Mouse (Mus musculus) embryonic facial prominence, embryonic 13.5 days (tissue): ENCODE measurements around the gene Slc2a9. TPM values are rescaled to one million over a fixed set of nuclear protein-coding genes. Genes with fewer than 3 reads are reported as not detected.

ENCODE experiments used
- ATAC-seq: fragments of 200-750 bp; cut with Nextera tagmentation; 2 replicates; pipeline ENCODE4 v1.8.0; 2017; ENCODE audit warnings: low read depth; ENCODE audit not compliant: insufficient number of reproducible peaks, insufficient read depth, low FRiP score, low TSS enrichment
- H3K27ac ChIP-seq: fragments of 300-500 bp; sonication (generic); 2 replicates; pipeline ENCODE4 v1.5.1; 2015; ENCODE audit warnings: moderate library complexity, mild to moderate bottlenecking, inconsistent platforms
- H3K27me3 ChIP-seq: fragments of 300-500 bp; sonication (generic); 2 replicates; pipeline ENCODE4 v1.6.1; 2015; ENCODE audit warnings: mild to moderate bottlenecking, inconsistent platforms
- H3K36me3 ChIP-seq: fragments of 300-500 bp; sonication (generic); 2 replicates; pipeline ENCODE4 v1.6.1; 2015; ENCODE audit warnings: mild to moderate bottlenecking, inconsistent platforms
- H3K4me1 ChIP-seq: fragments of 300-500 bp; sonication (generic); 2 replicates; pipeline ENCODE4 v1.6.1; 2015; ENCODE audit warnings: inconsistent platforms
- H3K4me2 ChIP-seq: fragments of 300-500 bp; sonication (generic); 2 replicates; pipeline ENCODE4 v1.6.1; 2015; ENCODE audit warnings: moderate library complexity, mild to moderate bottlenecking, inconsistent platforms
- H3K4me3 ChIP-seq: fragments of 300-500 bp; sonication (generic); 2 replicates; pipeline ENCODE4 v1.5.1; 2015; ENCODE audit warnings: mild to moderate bottlenecking, inconsistent platforms
- H3K9ac ChIP-seq: fragments of 300-500 bp; sonication (generic); 2 replicates; pipeline ENCODE4 v1.6.1; 2015; ENCODE audit warnings: mild to moderate bottlenecking, inconsistent platforms
- H3K9me3 ChIP-seq: fragments of 300-500 bp; sonication (generic); 2 replicates; pipeline ENCODE4 v1.6.1; 2016; ENCODE audit warnings: inconsistent platforms
- WGBS: fragments of 180-500 bp; shearing (Covaris S2); methylation state at CpG from one replicate; pipeline ENCODE4 v1.1.7; 2015; ENCODE audit warnings: mixed read lengths; 5-methylcytosine and 5-hydroxymethylcytosine counted together
- polyA plus RNA-seq: library from polyadenylated mRNA; unstranded; fragments of >200 nt; fragmentation: Nextera tagmentation; extraction: Ambion mirVana; gene quantifications from 2 replicates; pipeline ENCODE4 v1.2.1, GENCODE M21; 2015

Slc2a9 gene
- polyA plus RNA-seq, 1 experiment from 2014 or later, result 0.72 TPM

DNA sequence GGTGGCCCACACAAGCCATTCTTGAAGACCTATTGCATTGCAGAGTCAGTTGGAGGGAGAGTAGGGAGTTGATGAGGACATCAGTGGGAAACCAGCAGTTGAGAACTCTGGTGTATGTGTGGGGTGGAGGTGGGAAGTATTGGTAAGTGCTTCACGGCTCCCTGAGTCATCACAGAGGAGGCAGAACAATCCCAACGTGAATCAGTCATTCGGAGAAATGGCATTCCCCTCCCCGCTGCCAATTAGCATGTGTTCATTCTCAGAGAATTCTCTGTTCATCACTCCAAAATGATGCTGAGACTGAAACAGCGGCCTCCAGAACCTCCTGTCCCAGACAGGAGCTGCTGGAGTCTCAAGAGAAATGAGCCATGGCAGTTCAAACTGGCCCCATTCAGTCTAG is 138.5 kb downstream of the Slc2a9 start:
- H3K4me3 ChIP-seq, result no peak overlapping the region
- H3K36me3 ChIP-seq, result no peaks in the 10 kb centered on the region
- H3K9ac ChIP-seq, result no peak overlapping the region
- ATAC-seq, result no peak
- WGBS, result 83% methylated on average over 5 of the region's 5 CpGs
- H3K27ac ChIP-seq, result no peak overlapping the region
- no peak overlapping the region for H3K4me2 ChIP-seq
- H3K9me3 ChIP-seq, result no peaks in the 10 kb centered on the region
- H3K4me1 ChIP-seq, result peaks cover 26% of the 10 kb centered on the region
- no peaks in the 10 kb centered on the region for H3K27me3 ChIP-seq

DNA sequence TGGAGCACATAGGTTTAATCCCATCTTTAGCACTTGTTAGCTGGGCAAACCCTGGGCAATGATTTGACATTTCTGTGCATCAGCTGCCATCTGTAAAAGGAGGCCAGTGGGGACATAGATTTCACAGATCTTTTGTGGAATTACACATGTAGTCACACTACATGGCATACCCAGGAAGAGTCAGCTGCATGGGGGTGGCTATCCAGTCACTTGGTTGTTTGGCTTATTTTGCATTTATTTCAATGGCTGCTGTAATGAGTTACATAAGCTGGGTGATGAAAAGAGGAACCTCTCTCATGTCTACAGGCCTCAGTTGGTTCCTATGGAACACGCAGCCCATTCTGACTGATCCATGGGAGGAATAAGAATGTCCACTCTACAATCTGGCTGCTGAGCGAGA is 143.2 kb downstream of the Slc2a9 start:
- ATAC-seq, result no peak
- WGBS, result 79% methylated on average over 2 of the region's 2 CpGs
- Histone ChIP-seq H3K4me1 (no peaks in the 10 kb centered on the region), H3K9me3 (no peaks in the 10 kb centered on the region), H3K9ac (no peak overlapping the region), H3K4me3 (no peak overlapping the region), H3K27ac (no peak overlapping the region), H3K36me3 (no peaks in the 10 kb centered on the region), H3K27me3 (no peaks in the 10 kb centered on the region), H3K4me2 (no peak overlapping the region)

DNA sequence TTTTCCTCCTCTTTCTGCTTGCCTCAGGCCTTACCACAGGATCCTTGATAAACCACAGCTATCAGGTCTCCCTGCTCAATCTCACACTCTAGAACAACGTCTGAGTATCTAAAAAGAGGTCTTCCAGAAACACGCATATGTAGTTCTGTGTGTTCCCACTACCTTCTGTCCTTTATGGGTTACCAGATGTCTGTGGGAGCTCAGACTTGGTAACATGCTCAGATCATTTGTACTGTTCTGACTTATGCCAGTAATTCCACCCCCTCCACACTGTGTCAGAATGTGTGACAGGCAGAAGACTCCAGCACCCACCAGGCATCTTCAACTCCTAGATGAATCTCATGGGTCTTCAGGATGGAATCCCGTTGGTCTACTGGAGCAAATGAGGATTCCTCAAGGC is 146.0 kb downstream of the Slc2a9 start:
- H3K36me3 ChIP-seq, result no peaks in the 10 kb centered on the region
- H3K4me2 ChIP-seq, result no peak overlapping the region
- 71% methylated on average over 3 of the region's 3 CpGs for WGBS
- no peaks in the 10 kb centered on the region for H3K9me3 ChIP-seq
- no peak overlapping the region for H3K27ac ChIP-seq
- H3K4me3 ChIP-seq, result no peak overlapping the region
- no peak for ATAC-seq
- no peak overlapping the region for H3K9ac ChIP-seq
- H3K27me3 ChIP-seq, result peaks cover 5% of the 10 kb centered on the region; the same call in 1 of the 2 replicates
- H3K4me1 ChIP-seq, result no peaks in the 10 kb centered on the region

- no peak overlapping the region for H3K27ac ChIP-seq
- no peaks in the 10 kb centered on the region for H3K36me3 ChIP-seq
- no peak for ATAC-seq
- no peak overlapping the region for H3K4me2 ChIP-seq
- WGBS, result 27% methylated on average over 5 of the region's 5 CpGs
- no peak overlapping the region for H3K9ac ChIP-seq
- H3K4me1 ChIP-seq, result no peaks in the 10 kb centered on the region
- H3K27me3 ChIP-seq, result peaks cover 9% of the 10 kb centered on the region; the same call in 1 of the 2 replicates
- H3K9me3 ChIP-seq, result no peaks in the 10 kb centered on the region
- H3K4me3 ChIP-seq, result no peak overlapping the region
Observed at GRCm38 (mm10) chr5:38350351-38350929, 152.5 kb downstream of the Slc2a9 start.

DNA sequence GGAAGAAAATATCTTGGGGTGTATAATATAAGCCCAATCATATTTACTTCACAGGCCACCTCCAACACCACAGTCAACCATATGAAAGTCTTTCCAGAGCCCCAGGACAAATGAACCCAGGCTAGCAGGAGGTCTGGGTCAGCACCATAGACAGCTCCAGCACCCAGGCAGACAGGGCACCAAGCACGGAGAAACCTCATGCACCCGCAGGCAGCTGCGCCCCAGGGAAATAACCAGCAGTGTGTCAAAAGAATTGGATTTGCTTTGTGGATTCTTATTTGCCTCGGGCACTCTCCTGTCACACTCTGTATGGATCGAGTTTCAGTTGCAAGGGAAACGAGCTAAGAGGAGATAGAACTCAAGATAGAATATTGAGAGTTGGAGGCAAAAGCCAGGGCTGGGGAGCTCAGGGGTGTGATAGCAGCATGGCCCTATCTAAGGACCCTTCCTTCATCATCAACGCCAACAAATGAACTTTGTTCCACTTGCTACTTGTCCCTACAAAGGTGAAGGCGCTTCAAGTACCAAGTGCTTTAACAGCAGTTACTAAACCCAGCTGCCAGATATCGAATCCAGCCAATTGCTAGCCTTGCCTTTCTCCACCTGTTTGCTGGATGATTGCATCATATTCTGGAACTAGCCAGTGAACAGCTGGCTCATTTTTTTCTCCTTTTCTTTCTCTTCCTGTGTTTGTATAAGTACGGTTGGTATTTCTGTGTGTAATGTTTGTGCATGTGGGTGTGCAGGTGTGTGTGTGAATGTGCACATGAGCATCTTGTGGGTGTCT is 156.1 kb downstream of the Slc2a9 start:
- 24% methylated on average over 10 of the region's 10 CpGs for WGBS
- no peaks in the 10 kb centered on the region for H3K9me3 ChIP-seq
- no peak overlapping the region for H3K27ac ChIP-seq
- H3K4me2 ChIP-seq, result no peak overlapping the region
- H3K9ac ChIP-seq, result no peak overlapping the region
- H3K36me3 ChIP-seq, result no peaks in the 10 kb centered on the region
- ATAC-seq, result no peak
- H3K4me3 ChIP-seq, result no peak overlapping the region
- H3K4me1 ChIP-seq, result no peaks in the 10 kb centered on the region
- H3K27me3 ChIP-seq, result 0 out of 2 replicates have a peak, but pooled peaks cover 4% of the 10 kb centered on the region

DNA sequence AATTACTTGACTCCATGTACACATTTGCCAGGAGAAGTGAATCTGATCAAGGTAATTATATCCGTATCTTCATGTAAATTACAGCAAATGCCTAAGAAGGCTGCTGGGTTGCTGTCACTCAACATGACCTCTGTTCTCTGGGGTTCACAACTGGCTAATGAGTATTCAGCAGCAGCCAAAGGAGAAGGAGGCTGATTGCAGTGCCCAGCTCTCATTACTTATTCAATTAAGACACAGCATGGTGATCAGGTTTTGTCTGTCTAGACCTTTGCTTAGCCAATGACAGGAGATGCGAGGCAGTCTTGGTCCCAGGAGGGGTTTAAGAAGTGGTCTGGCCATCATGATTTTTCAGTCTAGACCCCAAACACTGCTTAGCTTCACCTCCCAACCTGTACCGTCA is 159.8 kb downstream of the Slc2a9 start:
- Histone ChIP-seq H3K27ac (no peak overlapping the region), H3K9me3 (no peaks in the 10 kb centered on the region), H3K9ac (no peak overlapping the region), H3K36me3 (no peaks in the 10 kb centered on the region), H3K27me3 (0 out of 2 replicates have a peak, but pooled peaks cover 2% of the 10 kb centered on the region), H3K4me2 (no peak overlapping the region), H3K4me1 (no peaks in the 10 kb centered on the region), H3K4me3 (no peak overlapping the region)
- no peak for ATAC-seq
- 51% methylated on average over 3 of the region's 3 CpGs for WGBS

DNA sequence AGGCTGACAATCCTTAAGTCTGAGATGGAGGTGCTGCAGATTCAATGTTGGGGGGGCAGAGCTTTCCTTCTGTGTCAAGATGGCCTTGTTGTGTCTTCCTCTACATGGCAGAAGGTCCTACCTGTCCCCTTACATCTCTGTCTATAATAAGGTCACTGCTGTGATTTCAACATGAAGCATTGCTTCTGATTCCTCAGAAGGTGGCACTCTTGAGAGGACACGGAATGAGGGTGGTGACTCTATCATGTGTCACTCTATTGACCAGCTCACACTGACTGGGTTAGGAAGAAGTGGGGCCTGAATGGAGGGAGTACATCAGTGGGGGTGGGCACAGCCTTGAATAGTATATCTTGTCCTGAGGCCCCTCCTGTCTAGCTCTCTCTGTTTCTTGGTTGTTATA is 168.4 kb downstream of the Slc2a9 start:
- Histone ChIP-seq H3K9me3 (no peaks in the 10 kb centered on the region), H3K36me3 (no peaks in the 10 kb centered on the region), H3K4me1 (no peaks in the 10 kb centered on the region), H3K27me3 (no peaks in the 10 kb centered on the region), H3K9ac (no peak overlapping the region), H3K4me3 (no peak overlapping the region), H3K4me2 (no peak overlapping the region), H3K27ac (no peak overlapping the region)
- 46% methylated on average over 1 of the region's 1 CpGs for WGBS
- no peak for ATAC-seq

DNA sequence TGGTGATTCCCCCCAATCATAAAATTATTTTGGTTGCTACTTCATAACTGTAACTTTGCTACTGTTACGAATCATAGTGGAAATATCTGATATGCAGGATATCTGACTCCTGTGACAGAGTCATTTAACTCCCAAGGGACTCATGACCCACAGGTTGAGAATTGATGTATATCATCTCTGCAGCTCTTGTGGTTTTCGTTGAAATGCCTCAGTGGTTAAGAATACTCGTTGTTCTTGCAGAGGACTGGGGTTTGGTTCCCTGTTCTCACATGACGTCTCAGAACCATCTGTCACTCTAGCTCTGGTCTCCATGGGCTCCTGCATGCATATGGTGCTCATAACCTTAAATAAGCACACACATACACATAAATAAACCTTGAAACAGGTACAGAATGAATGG is 169.6 kb downstream of the Slc2a9 start:
- Histone ChIP-seq H3K36me3 (no peaks in the 10 kb centered on the region), H3K4me3 (no peak overlapping the region), H3K4me1 (no peaks in the 10 kb centered on the region), H3K9me3 (no peaks in the 10 kb centered on the region), H3K27ac (no peak overlapping the region), H3K4me2 (no peak overlapping the region), H3K9ac (no peak overlapping the region), H3K27me3 (no peaks in the 10 kb centered on the region)
- no peak for ATAC-seq
- 55% methylated on average over 4 of the region's 4 CpGs for whole genome bisulfite sequencing

GRCm38 (mm10) chr5:38318966-38319786 is 183.8 kb downstream of the Slc2a9 start, which contains the start of gene Drd5:
Drd5 (plus strand) TSS chr5:38319367.
- Histone ChIP-seq H3K9ac (peak within 1 kb of the TSS; percentile 65), H3K4me1 (peaks cover 10% of the 10 kb centered on the region), H3K4me2 (peak within 1 kb of the TSS; percentile 86), H3K27me3 (peaks cover 71% of the 10 kb centered on the region), H3K4me3 (peak within 1 kb of the TSS; percentile 50), H3K9me3 (no peaks in the 10 kb centered on the region), H3K27ac (no peak within 1 kb of the TSS), H3K36me3 (no peaks in the 10 kb centered on the region)
- 3% methylated on average over 67 of the region's 67 CpGs for WGBS
- no peak for ATAC-seq

GRCm38 (mm10) chr5:38309795-38310194 is 193.1 kb downstream of the Slc2a9 start:
- H3K27ac ChIP-seq, result no peak overlapping the region
- no peaks in the 10 kb centered on the region for H3K36me3 ChIP-seq
- no peaks in the 10 kb centered on the region for H3K9me3 ChIP-seq
- H3K4me3 ChIP-seq, result no peak overlapping the region
- H3K9ac ChIP-seq, result no peak overlapping the region
- H3K4me1 ChIP-seq, result no peaks in the 10 kb centered on the region
- WGBS, result 65% methylated on average over 3 of the region's 3 CpGs
- no peak for ATAC-seq
- H3K27me3 ChIP-seq, result 0 out of 2 replicates have a peak, but pooled peaks cover 6% of the 10 kb centered on the region
- no peak overlapping the region for H3K4me2 ChIP-seq

DNA sequence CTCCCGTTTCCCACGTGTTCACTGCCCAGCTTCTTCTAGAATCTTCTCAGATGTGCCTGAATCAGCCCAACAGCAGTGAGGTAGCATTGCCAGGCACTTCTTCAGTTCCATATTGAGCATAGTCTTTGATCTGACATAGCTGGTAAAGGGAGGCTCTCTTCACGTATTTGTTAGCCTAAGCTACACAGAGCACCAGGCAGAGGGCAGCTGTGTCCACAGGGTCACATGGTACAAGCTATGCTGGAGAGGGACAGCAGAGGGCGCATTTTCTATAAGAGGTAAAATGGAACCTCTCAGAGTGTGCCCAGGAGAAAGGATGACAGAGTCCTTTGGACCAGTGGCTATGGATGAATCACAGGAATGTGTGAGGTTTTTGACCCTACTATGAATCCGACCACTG is 194.1 kb downstream of the Slc2a9 start:
- 51% methylated on average over 5 of the region's 5 CpGs for WGBS
- H3K4me2 ChIP-seq, result no peak overlapping the region
- no peak overlapping the region for H3K27ac ChIP-seq
- H3K36me3 ChIP-seq, result no peaks in the 10 kb centered on the region
- 0 out of 2 replicates have a peak, but pooled peaks cover 6% of the 10 kb centered on the region for H3K27me3 ChIP-seq
- H3K9ac ChIP-seq, result no peak overlapping the region
- no peaks in the 10 kb centered on the region for H3K9me3 ChIP-seq
- no peak overlapping the region for H3K4me3 ChIP-seq
- no peaks in the 10 kb centered on the region for H3K4me1 ChIP-seq
- no peak for ATAC-seq
